Mouse (Mus musculus): ENCODE data around the gene Rasgef1b. TPM values are rescaled to one million over a fixed set of nuclear protein-coding genes. Genes with fewer than 3 reads are reported as not detected.
A peak's percentile ranks its signal among the peaks of the same experiment; 100 is the strongest.

The Rasgef1b gene
- polyA plus RNA-seq, 1 experiment = 0.26 TPM

DNA sequence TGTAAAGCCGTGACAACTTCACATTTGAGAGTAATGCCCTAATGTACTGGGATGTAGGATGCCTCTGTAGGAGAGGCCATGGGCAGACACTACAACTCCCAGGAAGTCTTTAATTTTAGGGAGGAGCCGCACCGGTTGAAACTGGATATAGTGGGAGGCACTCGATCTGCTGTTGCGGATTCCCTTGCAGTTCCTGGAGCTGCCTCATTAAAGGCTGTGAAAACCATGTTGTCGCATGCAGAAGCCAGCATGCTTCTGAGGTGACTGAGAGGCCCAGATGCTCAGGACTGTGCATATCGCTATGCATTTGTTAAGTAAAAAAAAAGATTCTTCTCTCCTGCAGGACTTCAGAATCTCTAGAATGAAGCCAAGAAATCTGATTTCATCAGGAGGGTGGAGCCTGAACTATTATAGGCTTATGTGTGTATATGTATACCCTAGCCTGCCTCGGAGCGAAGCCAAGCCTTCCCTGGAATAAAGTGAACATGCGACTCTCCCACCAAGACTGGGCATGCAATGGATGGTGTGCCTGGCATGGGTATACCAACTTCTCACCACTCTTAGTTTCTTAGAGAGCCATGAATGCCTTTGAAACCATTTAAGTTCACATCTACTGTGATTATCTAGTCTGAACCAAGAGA is 130.3 kb downstream of the Rasgef1b start:
- no peak overlapping the region for H3K4me3 ChIP-seq
- no peaks in the 10 kb centered on the region for H3K27me3 ChIP-seq (ENCODE audit: control insufficient read depth, insufficient read depth, insufficient read length)
- TF ChIP-seq MYOG (IDR thresholded peaks at IDR 0.05; ENCODE audit: control insufficient read depth in 1 of 3, insufficient read depth in 1 of 3, insufficient read length in 2 of 3, low read depth in 2 of 3) (no peak), MAX (IDR thresholded peaks at IDR 0.05; ENCODE audit: low read depth) (no peak), USF1 (IDR thresholded peaks at IDR 0.05; ENCODE audit: low read depth) (no peak), SRF (IDR thresholded peaks at IDR 0.05; ENCODE audit: control insufficient read depth, insufficient read length, low read depth) (no peak), E2F4 (IDR thresholded peaks at IDR 0.05; ENCODE audit: insufficient read depth) (no peak), TCF12 (IDR thresholded peaks at IDR 0.05; ENCODE audit: insufficient read depth, poor library complexity, severe bottlenecking) (no peak), TCF3 (IDR thresholded peaks at IDR 0.05; ENCODE audit: insufficient read length, low read depth) (no peak), POLR2A (IDR thresholded peaks at IDR 0.05; ENCODE audit: insufficient read length, low read depth) (no peak), MYOD1 (IDR thresholded peaks at IDR 0.05; ENCODE audit: control insufficient read depth in 1 of 3, insufficient read length in 2 of 3, low read depth in 2 of 3) (no peak), REST (IDR thresholded peaks at IDR 0.05; ENCODE audit: insufficient read depth, insufficient read length) (no peak), CEBPB (IDR thresholded peaks at IDR 0.05; ENCODE audit: insufficient read depth, poor library complexity, severe bottlenecking) (no peak), POLR2AphosphoS2 (IDR thresholded peaks at IDR 0.05; ENCODE audit: insufficient read length, low read depth) (no peak)
- no peak overlapping the region for H3ac ChIP-seq (ENCODE audit: control insufficient read depth, insufficient read length)
- H3K36me3 ChIP-seq (ENCODE audit: control insufficient read depth, insufficient read depth) = no peaks in the 10 kb centered on the region
- peak overlapping the region; percentile 18 for H3K4me2 ChIP-seq (ENCODE audit: low read depth)
- H3K79me2 ChIP-seq (ENCODE audit: control insufficient read depth, insufficient read depth) = no peaks in the 10 kb centered on the region

DNA sequence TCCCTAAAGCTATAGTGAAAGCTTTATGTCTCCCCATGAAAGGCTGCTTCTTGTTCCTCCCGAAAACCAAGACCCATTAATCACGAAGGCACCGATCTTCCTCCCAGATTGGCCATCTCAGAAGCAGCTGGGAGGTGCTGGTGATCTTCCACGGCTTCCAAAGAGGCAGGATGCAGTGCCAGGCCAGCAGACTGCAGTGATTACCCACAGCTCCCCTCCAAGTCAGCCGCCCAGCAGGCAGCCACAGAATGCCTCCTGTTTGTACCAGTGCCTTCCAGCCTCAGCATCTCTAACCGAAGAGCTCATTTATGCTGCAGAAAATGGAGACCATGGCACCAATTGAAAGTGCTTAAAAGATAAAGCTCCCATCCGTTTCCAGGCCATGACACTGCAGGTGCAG is 131.2 kb downstream of the Rasgef1b start:
- H3K27me3 ChIP-seq (ENCODE audit: control insufficient read depth, insufficient read depth, insufficient read length) = no peaks in the 10 kb centered on the region
- H3ac ChIP-seq (ENCODE audit: control insufficient read depth, insufficient read length) = no peak overlapping the region
- no peaks in the 10 kb centered on the region for H3K36me3 ChIP-seq (ENCODE audit: control insufficient read depth, insufficient read depth)
- no peak overlapping the region for H3K4me2 ChIP-seq (ENCODE audit: low read depth)
- no peak overlapping the region for H3K4me3 ChIP-seq
- TF ChIP-seq MAX (IDR thresholded peaks at IDR 0.05; ENCODE audit: low read depth) = no peak
- H3K79me2 ChIP-seq (ENCODE audit: control insufficient read depth, insufficient read depth) = no peaks in the 10 kb centered on the region

DNA sequence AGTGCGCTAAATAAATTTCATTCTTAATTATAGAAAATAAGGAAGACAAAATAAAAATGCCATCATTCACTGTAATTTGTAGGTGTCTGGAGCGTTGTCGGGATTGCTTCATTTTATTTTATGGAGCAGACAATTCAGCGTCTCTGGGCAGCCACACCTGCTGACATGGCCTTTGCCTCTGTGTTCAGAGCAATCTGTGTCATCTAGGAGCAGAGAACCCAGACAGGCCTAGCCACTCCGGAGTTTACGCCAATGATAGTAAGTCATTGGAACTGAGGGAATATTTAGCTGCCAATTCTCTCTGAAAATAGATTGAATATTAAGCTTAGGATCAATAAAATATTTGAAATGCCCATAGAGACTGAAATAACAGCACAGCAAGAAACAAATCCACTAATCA is 137.5 kb downstream of the Rasgef1b start:
- Histone ChIP-seq H3K4me2 (ENCODE audit: low read depth) (no peak overlapping the region), H3K4me3 (no peak overlapping the region), H3ac (ENCODE audit: control insufficient read depth, insufficient read length) (no peak overlapping the region), H3K27me3 (ENCODE audit: control insufficient read depth, insufficient read depth, insufficient read length) (peaks cover 6% of the 10 kb centered on the region), H3K36me3 (ENCODE audit: control insufficient read depth, insufficient read depth) (no peaks in the 10 kb centered on the region), H3K79me2 (ENCODE audit: control insufficient read depth, insufficient read depth) (no peaks in the 10 kb centered on the region)
- no peak for TF ChIP-seq POLR2A (IDR thresholded peaks at IDR 0.05; ENCODE audit: insufficient read length, low read depth)
- no peak for TF ChIP-seq MYOD1 (IDR thresholded peaks at IDR 0.05; ENCODE audit: control insufficient read depth in 1 of 3, insufficient read length in 2 of 3, low read depth in 2 of 3)
- no peak for TF ChIP-seq TCF12 (IDR thresholded peaks at IDR 0.05; ENCODE audit: insufficient read depth, poor library complexity, severe bottlenecking)
- TF ChIP-seq REST (IDR thresholded peaks at IDR 0.05; ENCODE audit: insufficient read depth, insufficient read length) = no peak
- TF ChIP-seq SRF (IDR thresholded peaks at IDR 0.05; ENCODE audit: control insufficient read depth, insufficient read length, low read depth) = no peak
- no peak for TF ChIP-seq POLR2AphosphoS2 (IDR thresholded peaks at IDR 0.05; ENCODE audit: insufficient read length, low read depth)
- no peak for TF ChIP-seq CEBPB (IDR thresholded peaks at IDR 0.05; ENCODE audit: insufficient read depth, poor library complexity, severe bottlenecking)
- no peak for TF ChIP-seq MYOG (IDR thresholded peaks at IDR 0.05; ENCODE audit: control insufficient read depth in 1 of 3, insufficient read depth in 1 of 3, insufficient read length in 2 of 3, low read depth in 2 of 3)
- TF ChIP-seq MAX (IDR thresholded peaks at IDR 0.05; ENCODE audit: low read depth) = no peak
- TF ChIP-seq E2F4 (IDR thresholded peaks at IDR 0.05; ENCODE audit: insufficient read depth) = no peak
- no peak for TF ChIP-seq TCF3 (IDR thresholded peaks at IDR 0.05; ENCODE audit: insufficient read length, low read depth)
- no peak for TF ChIP-seq USF1 (IDR thresholded peaks at IDR 0.05; ENCODE audit: low read depth)

DNA sequence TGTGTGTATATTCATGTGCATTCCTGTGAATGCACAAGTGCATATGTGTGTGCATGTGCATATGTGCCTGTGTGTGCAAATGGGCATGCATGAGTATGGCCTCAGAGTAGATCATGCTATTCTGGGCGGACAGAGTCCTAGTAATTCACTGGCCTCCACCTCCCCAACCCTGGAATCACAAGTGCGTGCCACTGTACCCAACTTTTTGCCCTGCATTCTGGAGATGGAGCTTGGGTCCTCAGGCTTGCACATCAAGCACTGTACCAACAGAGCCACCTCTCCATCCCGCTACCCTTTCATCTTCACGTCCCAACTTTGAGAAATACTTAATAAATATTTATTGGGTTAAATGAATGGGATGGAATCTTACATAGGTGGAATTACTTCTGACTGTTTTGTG is 138.3 kb downstream of the Rasgef1b start:
- H3ac ChIP-seq (ENCODE audit: control insufficient read depth, insufficient read length) = no peak overlapping the region
- no peaks in the 10 kb centered on the region for H3K79me2 ChIP-seq (ENCODE audit: control insufficient read depth, insufficient read depth)
- no peaks in the 10 kb centered on the region for H3K36me3 ChIP-seq (ENCODE audit: control insufficient read depth, insufficient read depth)
- no peak for TF ChIP-seq MYOD1 (IDR thresholded peaks at IDR 0.05; ENCODE audit: control insufficient read depth in 1 of 3, insufficient read length in 2 of 3, low read depth in 2 of 3)
- no peak for TF ChIP-seq POLR2A (IDR thresholded peaks at IDR 0.05; ENCODE audit: insufficient read length, low read depth)
- no peak for TF ChIP-seq SRF (IDR thresholded peaks at IDR 0.05; ENCODE audit: control insufficient read depth, insufficient read length, low read depth)
- TF ChIP-seq POLR2AphosphoS2 (IDR thresholded peaks at IDR 0.05; ENCODE audit: insufficient read length, low read depth) = no peak
- no peak for TF ChIP-seq CEBPB (IDR thresholded peaks at IDR 0.05; ENCODE audit: insufficient read depth, poor library complexity, severe bottlenecking)
- no peak for TF ChIP-seq MYOG (IDR thresholded peaks at IDR 0.05; ENCODE audit: control insufficient read depth in 1 of 3, insufficient read depth in 1 of 3, insufficient read length in 2 of 3, low read depth in 2 of 3)
- no peak for TF ChIP-seq TCF12 (IDR thresholded peaks at IDR 0.05; ENCODE audit: insufficient read depth, poor library complexity, severe bottlenecking)
- TF ChIP-seq TCF3 (IDR thresholded peaks at IDR 0.05; ENCODE audit: insufficient read length, low read depth) = no peak
- TF ChIP-seq E2F4 (IDR thresholded peaks at IDR 0.05; ENCODE audit: insufficient read depth) = no peak
- no peak for TF ChIP-seq REST (IDR thresholded peaks at IDR 0.05; ENCODE audit: insufficient read depth, insufficient read length)
- no peak for TF ChIP-seq USF1 (IDR thresholded peaks at IDR 0.05; ENCODE audit: low read depth)
- H3K4me3 ChIP-seq = no peak overlapping the region
- peaks cover 6% of the 10 kb centered on the region for H3K27me3 ChIP-seq (ENCODE audit: control insufficient read depth, insufficient read depth, insufficient read length)
- H3K4me2 ChIP-seq (ENCODE audit: low read depth) = no peak overlapping the region

GRCm38 (mm10) chr5:99587994-99588393 is 140.9 kb downstream of the Rasgef1b start:
- Histone ChIP-seq H3K79me2 (ENCODE audit: control insufficient read depth, insufficient read depth) (no peaks in the 10 kb centered on the region), H3K4me2 (ENCODE audit: low read depth) (no peak overlapping the region), H3ac (ENCODE audit: control insufficient read depth, insufficient read length) (no peak overlapping the region), H3K36me3 (ENCODE audit: control insufficient read depth, insufficient read depth) (no peaks in the 10 kb centered on the region), H3K4me3 (no peak overlapping the region), H3K27me3 (ENCODE audit: control insufficient read depth, insufficient read depth, insufficient read length) (peaks cover 6% of the 10 kb centered on the region)
- TF ChIP-seq TCF12 (IDR thresholded peaks at IDR 0.05; ENCODE audit: insufficient read depth, poor library complexity, severe bottlenecking) (no peak), SRF (IDR thresholded peaks at IDR 0.05; ENCODE audit: control insufficient read depth, insufficient read length, low read depth) (no peak), MYOD1 (IDR thresholded peaks at IDR 0.05; ENCODE audit: control insufficient read depth in 1 of 3, insufficient read length in 2 of 3, low read depth in 2 of 3) (no peak), CEBPB (IDR thresholded peaks at IDR 0.05; ENCODE audit: insufficient read depth, poor library complexity, severe bottlenecking) (no peak), MAX (IDR thresholded peaks at IDR 0.05; ENCODE audit: low read depth) (no peak), TCF3 (IDR thresholded peaks at IDR 0.05; ENCODE audit: insufficient read length, low read depth) (no peak), POLR2A (IDR thresholded peaks at IDR 0.05; ENCODE audit: insufficient read length, low read depth) (no peak)
